ENCODE assay signal across 10 mouse cellular contexts in genomic region chr13:41457030-41457797, GRCm38 (mm10). TPM values are rescaled to one million over a fixed set of nuclear protein-coding genes. Genes with fewer than 3 reads are reported as not detected.
DNase-seq lines count a peak whose midpoint lies in the region; ATAC-seq and TF ChIP-seq lines count a peak whose summit lies in the region.
"Had no signal": no experiment of that assay in that cellular context is flagged by ENCODE, and none has a peak within 500 bp of the region (broad histone marks: within the 10 kb centered on the region; RNA-seq: fewer than 3 reads in every experiment).

No protein-coding gene starts in this region.

- no peak overlapping the region for H3K4me3 ChIP-seq in lung, embryonic 14.5 days (ENCODE audit: low read depth, low read length)
- H3K4me3 ChIP-seq in lung, adult 2 months (replicated peaks; ENCODE audit: extremely low read depth, low read depth, low read length) = no peak overlapping the region
- no peak overlapping the region for H3K4me3 ChIP-seq in intestine, postnatal 0 days (ENCODE audit: low read depth, low read length)
- H3K4me3 ChIP-seq in stomach, embryonic 14.5 days (ENCODE audit: low read depth, low read length) = no peak overlapping the region
- H3K4me3 ChIP-seq: layer of hippocampus, adult 2 months had no signal

- ATAC-seq in lung, embryonic 14.5 days (ENCODE audit: insufficient read depth) = no peak; the same call in 1 of the 2 replicates
- peak; percentile 48; the same call in 1 of the 2 replicates for ATAC-seq in intestine, postnatal 0 days
- ATAC-seq in stomach, embryonic 14.5 days (ENCODE audit: insufficient number of reproducible peaks, insufficient read depth, low FRiP score, low read depth) = no peak
- ATAC-seq: liver, postnatal 0 days had no signal

- H3K9me3 ChIP-seq in lung, embryonic 14.5 days (ENCODE audit: low read depth, low read length) = no peaks in the 10 kb centered on the region
- H3K9me3 ChIP-seq in intestine, postnatal 0 days (ENCODE audit: control insufficient read depth) = no peaks in the 10 kb centered on the region
- H3K9me3 ChIP-seq in stomach, embryonic 14.5 days (ENCODE audit: control insufficient read depth, low read depth, low read length) = no peaks in the 10 kb centered on the region

- 37% methylated on average over 7 of the region's 7 CpGs for WGBS in lung, embryonic 14.5 days
- 58% methylated on average over 7 of the region's 7 CpGs for WGBS in lung, adult 2 months
- WGBS in intestine, postnatal 0 days = 37% methylated on average over 7 of the region's 7 CpGs
- 43% methylated on average over 7 of the region's 7 CpGs for WGBS in stomach, embryonic 14.5 days

- TF ChIP-seq CTCF in lung, embryonic 14.5 days (IDR thresholded peaks at IDR 0.05; ENCODE audit: low read depth) = no peak
- no peak for TF ChIP-seq CTCF in lung, adult 2 months (IDR thresholded peaks at IDR 0.05; ENCODE audit: insufficient read depth, low read length)
- TF ChIP-seq CTCF in intestine, postnatal 0 days (IDR thresholded peaks at IDR 0.05; ENCODE audit: low read depth) = no peak

- H3K9ac ChIP-seq in lung, embryonic 14.5 days = no peak overlapping the region
- no peak overlapping the region for H3K9ac ChIP-seq in intestine, postnatal 0 days (ENCODE audit: low read depth, low read length)
- no peak overlapping the region for H3K9ac ChIP-seq in stomach, embryonic 14.5 days (replicated peaks; ENCODE audit: low read depth, low read length)
- H3K9ac ChIP-seq: liver, postnatal 0 days had no signal

- H3K4me2 ChIP-seq in lung, embryonic 14.5 days = no peak overlapping the region
- no peak overlapping the region for H3K4me2 ChIP-seq in intestine, postnatal 0 days (replicated peaks; ENCODE audit: low read depth)
- no peak overlapping the region for H3K4me2 ChIP-seq in stomach, embryonic 14.5 days (replicated peaks; ENCODE audit: low read depth, low read length)

- TF ChIP-seq POLR2A in lung, adult 2 months (IDR thresholded peaks at IDR 0.05; ENCODE audit: borderline replicate concordance, extremely low read depth, low read depth, low read length) = no peak

- no peaks in the 10 kb centered on the region for H3K27me3 ChIP-seq in lung, embryonic 14.5 days (ENCODE audit: insufficient read depth, low read length)
- H3K27me3 ChIP-seq in intestine, postnatal 0 days (replicated peaks; ENCODE audit: control insufficient read depth, insufficient read depth, low read length) = no peaks in the 10 kb centered on the region
- no peaks in the 10 kb centered on the region for H3K27me3 ChIP-seq in stomach, embryonic 14.5 days (ENCODE audit: control insufficient read depth, insufficient read depth, low read length)

- H3K27ac ChIP-seq in lung, embryonic 14.5 days (ENCODE audit: low read depth) = peak overlapping the region; percentile 85
- peak overlapping the region; percentile 15; the same call in 1 of the 2 replicates for H3K27ac ChIP-seq in intestine, postnatal 0 days (ENCODE audit: low read depth, low read length)
- peak overlapping the region; percentile 11; the same call in 1 of the 2 replicates for H3K27ac ChIP-seq in stomach, embryonic 14.5 days (ENCODE audit: low read length)
- H3K27ac ChIP-seq: layer of hippocampus, adult 2 months had no signal

- H3K36me3 ChIP-seq in lung, embryonic 14.5 days (ENCODE audit: insufficient read depth) = no peaks in the 10 kb centered on the region
- H3K36me3 ChIP-seq in intestine, postnatal 0 days (ENCODE audit: control insufficient read depth, insufficient read depth) = no peaks in the 10 kb centered on the region
- no peaks in the 10 kb centered on the region for H3K36me3 ChIP-seq in stomach, embryonic 14.5 days (ENCODE audit: control insufficient read depth, insufficient read depth, low read length)

- peaks cover 20% of the 10 kb centered on the region for H3K4me1 ChIP-seq in lung, embryonic 14.5 days (ENCODE audit: insufficient read depth)
- H3K4me1 ChIP-seq in lung, adult 2 months (ENCODE audit: control insufficient read depth, insufficient read depth, low read length) = peaks cover 24% of the 10 kb centered on the region
- H3K4me1 ChIP-seq in intestine, postnatal 0 days (replicated peaks; ENCODE audit: control insufficient read depth, insufficient read depth, low read length) = peaks cover 26% of the 10 kb centered on the region; the same call in 1 of the 2 replicates
- H3K4me1 ChIP-seq in stomach, embryonic 14.5 days (ENCODE audit: control insufficient read depth, insufficient read depth, low read length) = peaks cover 16% of the 10 kb centered on the region

- peak; percentile 46 for DNase-seq in embryo, embryonic 10 days (ENCODE audit: low spot score)
- DNase-seq in embryo, embryonic 9.5 days (ENCODE audit: extremely low spot score) = no peak
- peak; percentile 72 for DNase-seq in lung, embryonic 14.5 days
- DNase-seq in lung, adult 2 months = no peak
- no peak for DNase-seq in c-Kit-positive CD71-positive TER-119-positive erythroid progenitor cells, embryonic 14.5 days (ENCODE audit: low spot score)
- no peak for DNase-seq in ovary, postnatal 10 days (ENCODE audit: low spot score)
- DNase-seq: liver, postnatal 0 days had no signal

RNA-seq across cellular contexts. Expression of gene Nedd9, which starts 29.9 kb away (rescaled TPM):
- polyA plus RNA-seq in lung, embryonic 14.5 days (2014; fragmentation: Nextera tagmentation; extraction: Ambion mirVana) = 86.5 and 89.4 TPM in 2 replicates
- 49.2 and 60.8 TPM in 2 replicates for polyA plus RNA-seq in lung, adult 2 months (2012; rRNA removed)
- 17.6 and 18.9 TPM in 2 replicates for polyA plus RNA-seq in intestine, postnatal 0 days (2015; fragmentation: Nextera tagmentation; extraction: Ambion mirVana)
- polyA plus RNA-seq in stomach, embryonic 14.5 days (2014; fragmentation: Nextera tagmentation; extraction: Ambion mirVana) = 31.0 and 33.3 TPM in 2 replicates

Comparison
In these comparisons a context has a peak if more than half of its experiments do, and no peak if none do; other contexts are left out.
1. DNase-seq: peak in embryo, embryonic 10 days (single experiment) and lung, embryonic 14.5 days (single experiment); none in embryo, embryonic 9.5 days (single experiment), lung, adult 2 months (single experiment), c-Kit-positive CD71-positive TER-119-positive erythroid progenitor cells, embryonic 14.5 days (single experiment) and ovary, postnatal 10 days (single experiment).
2. H3K27ac ChIP-seq: peak in every context shown above with its lines; median percentile 85 in lung, embryonic 14.5 days; 15 in intestine, postnatal 0 days; 11 in stomach, embryonic 14.5 days.